20 mouse cellular contexts compared by ENCODE assay signal in the genomic region with DNA sequence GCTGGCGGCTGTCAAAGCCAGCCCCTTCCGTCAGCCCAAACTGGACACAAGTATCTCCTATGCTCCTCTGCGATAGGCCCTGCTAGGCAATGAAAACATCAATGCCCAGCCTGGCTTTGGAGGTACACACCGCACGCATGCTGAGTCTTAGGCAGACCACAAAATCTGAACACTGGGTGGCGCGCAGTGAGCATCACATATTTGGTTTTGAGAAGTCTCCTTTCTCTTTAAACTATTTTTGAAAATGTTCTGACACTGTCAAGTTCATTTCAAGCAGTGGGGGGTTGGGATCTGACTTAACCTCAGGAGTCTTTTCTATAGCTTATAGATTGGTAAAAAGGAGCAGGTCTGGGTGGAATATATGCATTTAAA.
"Had no signal": no experiment of that assay in that cellular context is flagged by ENCODE, and none has a peak within 500 bp of the region (broad histone marks: within the 10 kb centered on the region; RNA-seq: fewer than 3 reads in every experiment).

No protein-coding gene starts in this region.

- H3K4me2 ChIP-seq: limb, embryonic 13.5 days; liver, embryonic 12.5 days; liver, embryonic 15.5 days; lung, embryonic 15.5 days; midbrain, embryonic 12.5 days; neural tube, embryonic 13.5 days had no signal

- H3K27me3 ChIP-seq: liver, embryonic 12.5 days; liver, embryonic 15.5 days; lung, embryonic 15.5 days; megakaryocyte, embryonic 14.5 days; midbrain, embryonic 12.5 days; neural tube, embryonic 13.5 days had no signal

- H3K4me3 ChIP-seq: left cerebral cortex, adult 2 months; limb, embryonic 13.5 days; liver, embryonic 12.5 days; liver, embryonic 15.5 days; lung, embryonic 15.5 days; megakaryocyte, embryonic 14.5 days; midbrain, embryonic 12.5 days; myocyte; neural tube, embryonic 13.5 days had no signal

- H3K9me3 ChIP-seq: limb, embryonic 13.5 days; liver, embryonic 12.5 days; liver, embryonic 15.5 days; lung, embryonic 15.5 days; midbrain, embryonic 12.5 days; neural tube, embryonic 13.5 days had no signal

- H3K9ac ChIP-seq: limb, embryonic 13.5 days; liver, embryonic 12.5 days; liver, embryonic 15.5 days; lung, embryonic 15.5 days; midbrain, embryonic 12.5 days; neural tube, embryonic 13.5 days had no signal

- H3K27ac ChIP-seq: left cerebral cortex, adult 2 months; limb, embryonic 13.5 days; liver, embryonic 12.5 days; liver, embryonic 15.5 days; lung, embryonic 15.5 days; midbrain, embryonic 12.5 days; neural tube, embryonic 13.5 days had no signal

- ATAC-seq: liver, embryonic 12.5 days had no signal

- DNase-seq: kidney, adult 18-20 months; kidney, postnatal 14 days; kidney, postnatal 4 days; layer of hippocampus, postnatal 36 days; liver; lung, adult 18-20 months; lung, postnatal 10 days; lung, postnatal 36 days; retina, postnatal 1 day; right cerebral cortex, postnatal 4 days; thymus, postnatal 25 days had no signal

- H3K4me1 ChIP-seq: liver, embryonic 12.5 days; liver, embryonic 15.5 days; lung, embryonic 15.5 days; megakaryocyte, embryonic 14.5 days had no signal
